Mouse (Mus musculus): Measurements from ENCODE around the gene Lpcat4. TPM values are rescaled to one million over a fixed set of nuclear protein-coding genes. Genes with fewer than 3 reads are reported as not detected.
A peak's percentile ranks its signal among the peaks of the same experiment; 100 is the strongest.
"Not testable (repeated sequence)": the region's sequence is repeated elsewhere in the genome, so short reads cannot be mapped to it uniquely, and the experiment has no call there.

Lpcat4 gene
- polyA plus RNA-seq, 1 experiment from 2014 or later = 22.8 TPM

DNA sequence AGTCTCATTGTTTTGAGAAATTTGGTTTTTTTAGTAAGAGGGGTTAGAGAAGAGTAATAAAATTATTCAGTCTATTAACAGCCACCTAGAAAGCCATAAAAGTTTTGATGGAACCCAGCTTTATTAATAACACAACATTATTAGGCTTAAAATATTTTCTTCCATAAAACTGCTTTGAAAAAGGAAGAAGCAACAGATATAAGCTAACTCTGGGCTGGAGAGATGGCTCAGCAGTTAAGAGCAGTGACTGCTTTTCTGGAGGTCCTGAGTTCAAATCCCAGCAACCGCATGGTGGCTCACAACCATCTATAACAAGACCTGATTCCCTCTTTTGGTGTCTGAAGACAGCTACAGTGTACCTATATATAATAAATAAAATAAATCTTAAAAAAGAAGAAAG lies 46.8 kb downstream of the Lpcat4 start:
- H3K36me3 ChIP-seq; H3K9me3 ChIP-seq; H3K27ac ChIP-seq; H3K4me3 ChIP-seq (replicated peaks); H3K4me1 ChIP-seq (replicated peaks); ATAC-seq; H3K4me2 ChIP-seq (replicated peaks); H3K9ac ChIP-seq; H3K27me3 ChIP-seq (replicated peaks): not testable (repeated sequence)
- WGBS = 95% methylated on average over 1 of the region's 1 CpGs

DNA sequence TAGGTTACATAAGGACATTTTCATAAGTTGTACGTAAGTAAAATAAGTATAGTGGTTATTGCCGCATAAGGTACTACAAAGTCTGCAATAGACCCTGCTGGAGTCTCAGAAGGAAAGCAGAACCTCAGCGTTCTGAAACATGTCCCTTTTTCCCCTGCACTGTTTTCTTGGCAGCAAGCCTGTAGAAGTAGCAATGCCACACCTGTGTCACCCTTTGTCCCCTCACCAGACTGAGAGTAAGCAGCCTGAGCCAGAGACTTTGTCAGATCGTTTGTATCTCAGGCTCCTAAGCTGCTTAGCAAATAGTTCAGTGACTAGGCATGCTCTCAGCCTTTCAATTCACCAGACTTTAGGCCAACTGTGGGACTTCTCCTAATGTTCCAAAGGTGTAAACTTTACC lies 47.8 kb downstream of the Lpcat4 start:
- Histone ChIP-seq H3K9ac (no peak overlapping the region), H3K36me3 (no peaks in the 10 kb centered on the region), H3K4me3 (replicated peaks) (no peak overlapping the region), H3K9me3 (no peaks in the 10 kb centered on the region), H3K4me1 (replicated peaks) (no peaks in the 10 kb centered on the region), H3K4me2 (replicated peaks) (no peak overlapping the region), H3K27me3 (replicated peaks) (no peaks in the 10 kb centered on the region), H3K27ac (0 out of 2 replicates have a peak overlapping the region, but pooled peaks have one; percentile 40)
- peak; percentile 67 for ATAC-seq
- 57% methylated on average over 4 of the region's 4 CpGs for WGBS

DNA sequence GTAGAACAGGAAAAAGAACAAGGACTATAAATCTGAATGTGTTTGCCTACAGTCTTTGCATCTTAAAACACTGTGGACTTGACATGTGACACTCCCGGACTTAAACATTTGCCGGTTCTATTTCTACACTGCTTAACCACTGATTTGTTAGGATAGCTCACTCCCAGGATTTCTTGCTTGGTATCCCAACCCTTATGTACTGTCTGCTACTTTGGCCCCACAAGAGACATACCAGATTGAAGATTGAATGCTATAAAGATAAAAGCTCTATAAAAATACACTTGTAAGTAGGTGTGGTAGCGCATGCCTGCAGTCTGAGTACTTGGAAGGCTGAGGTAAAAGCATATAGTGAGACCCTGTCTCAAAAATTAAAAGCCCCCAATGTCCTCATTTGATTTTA lies 50.2 kb downstream of the Lpcat4 start:
- Histone ChIP-seq H3K36me3 (no peaks in the 10 kb centered on the region), H3K4me2 (replicated peaks) (no peak overlapping the region), H3K4me3 (replicated peaks) (no peak overlapping the region), H3K27me3 (replicated peaks) (no peaks in the 10 kb centered on the region), H3K9ac (no peak overlapping the region), H3K27ac (0 out of 2 replicates have a peak overlapping the region, but pooled peaks have one; percentile 2), H3K4me1 (replicated peaks) (no peaks in the 10 kb centered on the region), H3K9me3 (no peaks in the 10 kb centered on the region)
- 57% methylated on average over 3 of the region's 3 CpGs for WGBS
- peak; percentile 69 for ATAC-seq

DNA sequence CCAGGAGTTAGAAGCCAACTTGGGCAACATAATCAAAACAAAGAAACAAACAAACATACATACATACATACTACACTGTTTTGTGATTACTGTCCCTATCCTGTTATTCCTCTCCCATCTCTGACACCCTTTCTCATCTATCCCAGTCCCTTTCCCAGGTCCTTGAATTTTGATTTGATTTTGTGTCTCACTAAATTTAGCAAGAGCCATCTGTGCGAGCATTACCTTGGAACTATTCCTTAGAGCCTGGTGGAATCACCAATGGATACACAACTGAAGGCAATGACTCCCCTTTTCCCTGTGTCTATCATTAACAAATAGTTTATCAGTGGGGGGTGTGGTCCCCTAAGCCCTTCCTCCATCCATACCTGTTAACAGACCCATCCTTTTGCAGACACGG lies 53.6 kb downstream of the Lpcat4 start:
- WGBS = 87% methylated on average over 2 of the region's 2 CpGs
- Histone ChIP-seq H3K9ac (no peak overlapping the region), H3K36me3 (no peaks in the 10 kb centered on the region), H3K27ac (no peak overlapping the region), H3K4me1 (replicated peaks) (no peaks in the 10 kb centered on the region), H3K27me3 (replicated peaks) (no peaks in the 10 kb centered on the region), H3K9me3 (no peaks in the 10 kb centered on the region), H3K4me3 (replicated peaks) (no peak overlapping the region), H3K4me2 (replicated peaks) (no peak overlapping the region)
- no peak for ATAC-seq

DNA sequence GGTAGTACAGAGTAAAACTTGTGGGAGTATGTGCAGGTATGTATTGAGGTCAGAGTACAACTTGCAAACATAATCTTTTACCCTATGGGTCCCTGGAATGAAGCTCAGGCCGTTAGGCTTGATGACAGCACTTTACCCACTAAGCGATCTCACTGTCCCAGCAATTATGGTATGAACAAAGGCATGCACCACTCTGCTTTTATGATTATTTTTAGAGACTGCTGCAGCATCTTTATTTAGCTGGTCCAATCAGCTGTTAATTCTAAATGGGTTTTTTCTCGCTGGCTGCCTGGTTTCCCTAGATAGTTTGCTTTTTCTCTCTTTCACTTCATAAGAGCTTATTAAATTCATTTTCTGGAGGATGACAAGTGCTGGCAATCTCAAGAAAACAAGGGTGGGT lies 56.9 kb downstream of the Lpcat4 start:
- no peak overlapping the region for H3K4me2 ChIP-seq (replicated peaks)
- no peak overlapping the region for H3K9ac ChIP-seq
- no peaks in the 10 kb centered on the region for H3K36me3 ChIP-seq
- H3K4me3 ChIP-seq (replicated peaks) = no peak overlapping the region
- no peaks in the 10 kb centered on the region for H3K27me3 ChIP-seq (replicated peaks)
- no peaks in the 10 kb centered on the region for H3K9me3 ChIP-seq
- 68% methylated on average over 3 of the region's 3 CpGs for WGBS
- no peak overlapping the region for H3K27ac ChIP-seq
- no peaks in the 10 kb centered on the region for H3K4me1 ChIP-seq (replicated peaks)
- no peak for ATAC-seq

Other genes with a start within 250 kb of the Lpcat4 start
- not detected in 2 replicates for gene Olfr1309, start 249.2 kb upstream of the Lpcat4 start, polyA plus RNA-seq (2015; fragmentation: Nextera tagmentation; extraction: Ambion mirVana)
- gene Olfr1310, start 226.8 kb upstream of the Lpcat4 start, polyA plus RNA-seq (2015; fragmentation: Nextera tagmentation; extraction: Ambion mirVana) = not detected in 2 replicates
- gene Olfr1311, start 215.1 kb upstream of the Lpcat4 start, polyA plus RNA-seq (2015; fragmentation: Nextera tagmentation; extraction: Ambion mirVana) = not detected in 2 replicates
- not detected in 2 replicates for gene Olfr1312, start 189.2 kb upstream of the Lpcat4 start, polyA plus RNA-seq (2015; fragmentation: Nextera tagmentation; extraction: Ambion mirVana)
- gene Olfr1313, start 161.6 kb upstream of the Lpcat4 start, polyA plus RNA-seq (2015; fragmentation: Nextera tagmentation; extraction: Ambion mirVana) = not detected in 2 replicates
- not detected in 2 replicates for gene Olfr1314, start 142.7 kb upstream of the Lpcat4 start, polyA plus RNA-seq (2015; fragmentation: Nextera tagmentation; extraction: Ambion mirVana)
- gene Olfr1315-ps1, start 124.0 kb upstream of the Lpcat4 start, polyA plus RNA-seq (2015; fragmentation: Nextera tagmentation; extraction: Ambion mirVana) = not detected in 2 replicates
- gene Olfr1316, start 104.5 kb upstream of the Lpcat4 start, polyA plus RNA-seq (2015; fragmentation: Nextera tagmentation; extraction: Ambion mirVana) = not detected in 2 replicates
- not detected in 2 replicates for gene Olfr1317, start 99.1 kb upstream of the Lpcat4 start, polyA plus RNA-seq (2015; fragmentation: Nextera tagmentation; extraction: Ambion mirVana)
- gene Olfr1318, start 85.3 kb upstream of the Lpcat4 start, polyA plus RNA-seq (2015; fragmentation: Nextera tagmentation; extraction: Ambion mirVana) = not detected in 2 replicates
- not detected in 2 replicates for gene Nutm1, start 19.8 kb downstream of the Lpcat4 start, polyA plus RNA-seq (2015; fragmentation: Nextera tagmentation; extraction: Ambion mirVana)
- 256 and 271 TPM in 2 replicates for gene Nop10, start 22.5 kb downstream of the Lpcat4 start, polyA plus RNA-seq (2015; fragmentation: Nextera tagmentation; extraction: Ambion mirVana)
- 13.8 TPM in 2 replicates for gene Slc12a6, start 26.4 kb downstream of the Lpcat4 start, polyA plus RNA-seq (2015; fragmentation: Nextera tagmentation; extraction: Ambion mirVana)
- not detected in 2 replicates for gene Gm21985, start 26.8 kb downstream of the Lpcat4 start, polyA plus RNA-seq (2015; fragmentation: Nextera tagmentation; extraction: Ambion mirVana)
- 109 and 113 TPM in 2 replicates for gene Emc4, start 128.6 kb downstream of the Lpcat4 start, polyA plus RNA-seq (2015; fragmentation: Nextera tagmentation; extraction: Ambion mirVana)
- 35.2 and 43.0 TPM in 2 replicates for gene Katnbl1, start 139.7 kb downstream of the Lpcat4 start, polyA plus RNA-seq (2015; fragmentation: Nextera tagmentation; extraction: Ambion mirVana)
- gene Emc7, start 215.5 kb downstream of the Lpcat4 start, polyA plus RNA-seq (2015; fragmentation: Nextera tagmentation; extraction: Ambion mirVana) = 19.6 and 20.6 TPM in 2 replicates
- 0.09 TPM in 1 of 2 replicates, not detected in the other for gene Chrm5, start 241.3 kb downstream of the Lpcat4 start, polyA plus RNA-seq (2015; fragmentation: Nextera tagmentation; extraction: Ambion mirVana)

Measured in intestine, embryonic 15.5 days (tissue).